Mouse (Mus musculus) frontal cortex, adult (tissue): ENCODE measurements around the gene Hspa12a.

Experiments used
- ATAC-seq: cut with Nextera tagmentation; 2 replicates; pipeline ENCODE4 v1.9.2; 2017; ENCODE audit warnings: mild to moderate bottlenecking, moderate library complexity, mixed read lengths; ENCODE audit not compliant: low TSS enrichment

The Hspa12a gene

GRCm38 (mm10) chr19:58942841-58943828 lies at the start of gene Hspa12a, which contains the start of gene Eno4:
Gene Hspa12a (minus strand): TSS chr19:58943654.
Gene Eno4 (plus strand): TSS chr19:58943425.
- ATAC-seq = peak; percentile 86

GRCm38 (mm10) chr19:58981571-58981970 lies 38.1 kb upstream of the Hspa12a start:
- ATAC-seq = no peak

- ATAC-seq = no peak
Observed at GRCm38 (mm10) chr19:58980056-58980440, 36.6 kb upstream of the Hspa12a start.

DNA sequence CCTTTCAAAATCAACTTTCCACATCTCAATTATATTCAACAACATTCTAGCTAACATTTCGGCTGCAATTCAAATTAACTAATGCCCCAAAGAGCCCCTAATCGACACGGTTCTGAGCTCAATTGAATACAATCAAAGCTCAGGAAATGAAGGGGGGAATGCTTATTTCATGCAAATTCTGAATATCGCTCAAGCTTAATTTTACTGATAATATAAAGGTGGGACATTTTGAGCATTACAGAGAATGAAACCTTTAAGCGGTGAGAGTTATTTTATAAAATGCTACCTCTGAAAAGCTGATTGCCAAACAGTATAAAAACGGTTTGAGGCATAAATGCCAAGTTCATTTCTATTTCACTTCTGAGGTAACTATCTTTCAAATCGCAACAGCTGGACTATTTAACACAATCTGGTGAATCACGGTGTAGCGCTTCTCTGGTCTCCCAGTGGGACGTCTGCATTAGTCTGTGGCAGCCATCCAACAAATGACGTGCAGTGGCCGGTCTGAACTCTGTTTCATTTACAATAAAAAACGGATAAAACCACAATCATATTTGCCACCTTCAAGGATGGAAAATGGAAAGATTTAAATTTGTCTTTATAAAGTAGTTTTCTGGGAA lies 36.1 kb upstream of the Hspa12a start:
- no peak for ATAC-seq

DNA sequence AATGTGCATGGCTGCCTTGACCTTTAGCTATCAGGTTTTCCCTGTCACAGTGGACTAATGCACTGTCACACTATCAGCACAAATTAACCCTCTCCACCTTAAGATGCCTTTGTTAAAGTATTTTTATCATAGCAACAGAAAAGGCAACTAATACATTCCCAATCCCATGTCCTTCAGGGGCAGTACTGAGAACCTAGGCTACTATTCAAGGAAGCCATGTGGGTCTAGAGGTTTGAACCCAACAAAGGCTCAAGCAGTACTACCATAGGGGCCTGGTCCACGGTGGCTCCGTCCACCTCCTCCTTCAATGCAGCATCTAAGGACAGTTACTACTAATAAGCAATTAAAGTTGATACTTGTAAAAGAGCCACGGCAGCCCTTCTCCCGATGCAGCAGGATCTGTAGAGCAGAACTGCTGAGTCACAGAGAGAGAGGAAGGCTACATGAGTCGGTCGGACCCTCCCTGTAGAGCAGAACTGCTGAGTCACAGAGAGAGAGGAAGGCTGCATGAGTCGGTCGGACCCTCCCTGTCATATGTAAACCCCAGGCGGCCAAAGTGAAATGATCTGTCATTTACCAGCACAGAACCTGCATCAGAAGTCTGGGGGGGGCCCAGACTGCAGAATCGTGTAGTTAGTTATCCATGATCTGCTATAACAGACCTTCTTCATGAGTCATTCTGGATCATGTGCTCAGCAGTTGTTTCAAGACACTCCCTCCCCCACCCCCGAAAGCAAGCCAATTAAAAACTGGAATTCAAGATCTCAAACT lies 35.1 kb upstream of the Hspa12a start:
- peak; percentile 72 for ATAC-seq

GRCm38 (mm10) chr19:58975216-58975863 lies 31.9 kb upstream of the Hspa12a start:
- ATAC-seq = no peak

GRCm38 (mm10) chr19:58974126-58974525 lies 30.7 kb upstream of the Hspa12a start:
- no peak for ATAC-seq

DNA sequence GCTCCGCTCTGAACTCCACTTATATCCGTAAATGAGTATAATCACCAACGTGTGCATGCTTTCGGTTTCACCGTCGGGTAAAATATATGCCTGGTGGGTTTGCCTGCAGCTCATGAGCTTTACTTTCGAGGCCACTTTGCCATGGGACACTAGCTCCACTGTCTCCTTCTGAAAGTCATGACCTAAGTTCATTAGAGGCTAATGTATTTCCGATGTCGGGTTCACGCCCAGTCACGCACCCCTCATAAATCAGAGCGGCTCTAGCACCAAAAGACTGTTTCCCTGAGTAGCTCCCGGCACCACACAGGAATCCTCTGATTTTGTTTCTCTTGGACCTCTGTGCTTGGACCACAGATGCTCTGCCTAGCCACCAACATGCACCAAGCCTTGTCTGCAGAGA lies 27.4 kb upstream of the Hspa12a start:
- no peak for ATAC-seq

DNA sequence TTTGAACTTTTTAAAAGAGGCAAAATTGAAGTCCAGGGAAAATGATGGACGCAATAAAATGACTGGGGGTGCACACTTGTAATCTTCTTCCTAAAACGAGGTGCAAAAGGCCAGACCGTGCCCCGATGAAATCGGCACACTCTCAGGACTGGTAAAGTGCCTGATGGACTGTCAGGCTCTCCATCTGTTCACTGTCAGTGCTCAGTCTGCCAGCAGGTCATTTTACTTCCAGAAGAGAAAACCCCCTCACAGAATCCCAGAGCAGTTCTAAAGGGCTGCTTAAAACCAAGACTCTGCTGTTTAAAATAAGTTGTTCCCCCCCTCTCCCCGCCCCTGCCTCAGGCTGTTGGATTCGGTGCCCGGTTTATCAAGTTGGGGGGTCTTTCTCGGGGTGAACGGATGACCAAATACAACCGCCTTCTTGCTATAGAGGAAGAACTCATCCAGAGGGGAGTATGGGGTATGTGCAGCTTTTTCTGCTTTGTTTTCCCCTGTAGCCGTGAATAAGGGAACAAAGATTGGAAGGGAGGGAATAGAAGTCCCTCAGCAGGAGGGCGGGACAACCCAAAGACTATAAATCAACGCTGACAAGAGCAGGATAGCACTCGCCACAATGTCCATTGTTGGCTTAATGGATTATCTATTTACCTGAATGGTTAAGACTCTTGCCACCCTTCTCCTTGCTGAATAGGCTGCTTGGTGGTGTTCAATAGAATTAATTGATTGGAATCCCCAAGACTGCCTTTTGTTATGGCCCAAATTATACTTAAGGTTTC lies 25.5 kb upstream of the Hspa12a start:
- no peak for ATAC-seq

GRCm38 (mm10) chr19:58963011-58963410 lies 19.6 kb upstream of the Hspa12a start:
- ATAC-seq = no peak

- no peak for ATAC-seq
Observed at GRCm38 (mm10) chr19:58954779-58955178, 11.3 kb upstream of the Hspa12a start.

- no peak for ATAC-seq
Observed at GRCm38 (mm10) chr19:58952236-58952635, 8.8 kb upstream of the Hspa12a start.

DNA sequence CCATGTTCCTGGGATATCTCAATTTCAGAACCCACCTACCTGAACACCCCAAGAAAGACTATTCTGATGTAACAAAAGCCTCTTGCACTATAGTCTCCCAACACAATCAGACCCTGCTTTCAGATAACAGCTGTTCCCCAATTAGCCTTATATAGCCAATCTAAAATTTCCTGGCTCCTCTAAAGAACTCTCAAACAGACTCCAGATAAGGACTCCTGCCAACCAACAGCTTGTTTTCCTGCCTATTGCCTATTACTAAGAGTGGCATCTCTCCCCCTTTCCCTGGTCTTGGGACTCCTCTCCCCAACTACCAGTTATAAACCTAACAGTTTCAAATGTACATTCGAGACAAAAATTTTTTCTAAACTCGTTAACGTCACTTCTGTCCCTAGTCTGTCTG lies 8.1 kb upstream of the Hspa12a start:
- no peak for ATAC-seq

- ATAC-seq = no peak
Observed at GRCm38 (mm10) chr19:58945959-58946358, 2.5 kb upstream of the Hspa12a start.

DNA sequence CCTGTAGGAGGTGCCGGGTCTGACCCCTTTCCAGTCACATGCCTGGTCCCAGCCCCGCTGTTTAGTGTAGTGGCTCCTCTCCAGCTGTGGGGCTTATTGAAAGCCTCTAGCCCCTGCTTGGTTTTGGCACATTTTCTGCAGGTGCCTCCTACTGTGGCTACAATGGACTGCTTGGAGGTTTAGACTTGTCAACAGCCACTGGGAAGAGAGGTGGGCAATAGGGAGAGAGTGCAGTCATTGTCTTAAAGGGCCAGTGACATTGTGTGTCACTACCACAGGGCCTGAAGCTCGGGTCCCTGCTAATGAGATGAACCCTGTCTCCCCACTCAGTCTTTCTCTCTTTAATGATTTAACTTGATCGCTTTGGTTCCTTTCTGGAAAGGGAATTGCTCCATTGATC lies 10.4 kb downstream of the Hspa12a start:
- no peak for ATAC-seq

- no peak for ATAC-seq
Observed at GRCm38 (mm10) chr19:58931081-58931800, 12.2 kb downstream of the Hspa12a start.

DNA sequence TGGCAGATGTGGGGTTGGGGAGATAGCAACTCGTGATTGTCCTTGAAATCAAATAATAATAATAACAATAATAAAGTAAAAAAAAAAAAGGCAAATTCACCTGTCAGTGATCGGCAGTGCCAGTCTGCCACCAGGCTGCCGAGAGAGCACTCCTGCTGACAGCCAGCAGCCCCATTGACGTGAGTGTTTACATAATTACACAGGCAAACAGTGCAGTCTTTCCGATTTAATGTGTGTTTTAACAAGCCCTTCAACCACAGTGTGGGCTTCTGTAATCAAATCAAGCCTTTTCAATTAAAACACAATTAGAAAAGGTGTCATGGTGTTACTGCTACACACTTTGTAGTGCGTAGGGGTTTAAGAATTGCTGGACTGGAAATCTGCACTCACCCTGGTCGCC lies 24.3 kb downstream of the Hspa12a start:
- no peak for ATAC-seq

DNA sequence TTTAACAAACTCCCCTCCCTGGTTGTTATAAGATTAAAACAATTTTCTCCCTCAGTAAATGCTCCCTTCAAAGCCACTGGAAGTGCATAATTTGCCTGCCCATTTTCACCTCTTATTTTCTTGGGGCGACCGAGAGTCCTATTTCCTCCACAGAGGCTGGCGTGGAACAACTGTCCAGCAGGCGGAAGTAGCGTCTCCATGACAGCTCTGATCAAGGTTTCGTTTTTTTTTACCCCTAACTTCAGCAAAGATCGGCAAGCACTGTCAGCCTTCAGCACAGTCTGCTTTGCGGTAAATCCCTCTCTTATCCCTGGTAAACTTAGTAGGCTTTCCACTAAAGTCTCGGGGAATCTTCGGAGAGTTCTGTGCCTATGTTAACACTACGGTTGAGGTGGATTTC lies 24.9 kb downstream of the Hspa12a start:
- ATAC-seq = no peak

DNA sequence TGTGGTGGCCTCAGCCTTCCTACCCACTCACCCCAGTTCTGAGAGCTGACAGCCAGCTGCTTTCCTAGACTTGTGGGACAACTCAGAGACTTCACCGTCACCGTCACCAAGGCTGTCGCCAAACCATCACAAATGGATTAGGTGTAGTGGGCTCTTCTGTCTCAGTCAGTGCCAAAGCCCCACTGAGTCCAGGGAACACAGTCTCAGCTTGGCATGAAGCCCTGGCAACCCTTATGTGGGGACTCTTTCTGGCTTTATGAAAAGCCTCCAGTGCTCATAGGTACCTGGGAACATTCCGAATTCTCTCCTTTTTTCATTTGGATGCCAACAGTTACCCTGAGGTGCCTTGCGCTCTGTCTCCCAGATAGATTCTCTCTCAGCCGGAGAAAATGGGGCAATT lies 30.2 kb downstream of the Hspa12a start:
- no peak for ATAC-seq

GRCm38 (mm10) chr19:58911386-58911785 lies 32.1 kb downstream of the Hspa12a start:
- peak; percentile 88 for ATAC-seq
